Mouse (Mus musculus) retina, adult 2 months (tissue): ENCODE measurements around the gene Stard10.

Experiments
- DNase-seq: peaks from one replicate; pipeline ENCODE4 v3.0.0-alpha.2; 2012; ENCODE audit warnings: low read depth, low spot score

Stard10 gene

DNA sequence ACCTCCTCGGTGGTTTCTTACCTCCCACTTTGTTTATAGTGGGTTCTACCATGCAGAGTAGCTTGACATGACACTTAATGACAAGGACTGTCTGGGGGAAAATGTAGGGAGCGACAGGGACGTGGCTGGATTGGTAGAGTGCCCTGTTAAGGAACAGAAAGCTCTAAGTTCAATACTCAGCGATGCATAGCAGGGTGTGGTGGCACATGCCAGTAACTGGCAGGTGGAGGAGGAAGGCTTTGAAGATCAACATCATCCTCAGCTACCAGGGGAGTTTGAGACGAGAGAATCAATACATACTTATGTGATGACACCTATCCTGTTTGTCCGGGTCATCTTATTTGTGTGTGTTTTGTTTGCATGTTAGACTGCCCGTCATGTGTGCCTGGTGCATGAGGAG is 52.8 kb downstream of the Stard10 start:
- DNase-seq: no peak

DNA sequence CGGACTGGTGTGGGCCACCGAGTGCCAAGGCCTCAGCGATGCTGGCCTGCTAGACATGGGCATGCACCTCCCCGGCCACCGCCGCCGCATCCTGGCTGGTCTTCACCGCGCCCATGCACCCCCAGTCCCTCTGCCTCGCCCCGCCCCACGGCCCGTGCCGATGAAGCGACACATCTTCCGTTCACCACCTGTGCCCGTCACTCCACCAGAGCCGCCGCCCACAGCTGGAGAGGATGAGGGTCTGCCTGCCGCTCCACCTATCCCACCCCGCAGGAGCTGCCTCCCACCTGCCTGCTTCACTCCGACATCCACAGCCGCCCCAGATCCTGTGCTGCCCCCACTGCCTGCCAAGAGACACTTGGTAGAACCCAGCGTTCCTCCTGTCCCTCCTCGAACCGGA is 56.2 kb downstream of the Stard10 start:
- DNase-seq: no peak

DNA sequence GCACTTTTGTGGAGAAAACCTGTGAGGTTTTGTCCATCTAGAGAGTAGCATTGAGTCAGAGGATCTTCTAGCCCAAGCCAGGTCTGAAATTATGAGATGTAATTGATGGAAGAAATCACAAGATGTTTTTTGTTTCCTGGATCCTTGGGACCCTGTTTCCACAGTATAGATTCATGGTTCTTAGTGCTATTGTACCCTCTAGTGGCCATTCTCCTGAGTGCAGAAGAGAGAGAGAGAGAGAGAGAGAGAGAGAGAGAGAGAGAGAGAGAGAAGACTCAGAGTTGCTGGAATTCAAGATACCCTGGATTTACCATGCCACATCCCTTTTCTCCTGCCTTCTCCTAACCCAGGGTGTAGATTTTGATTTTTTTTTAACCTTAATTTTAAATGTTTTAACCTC is 57.3 kb downstream of the Stard10 start:
- peak; percentile 60 for DNase-seq

DNA sequence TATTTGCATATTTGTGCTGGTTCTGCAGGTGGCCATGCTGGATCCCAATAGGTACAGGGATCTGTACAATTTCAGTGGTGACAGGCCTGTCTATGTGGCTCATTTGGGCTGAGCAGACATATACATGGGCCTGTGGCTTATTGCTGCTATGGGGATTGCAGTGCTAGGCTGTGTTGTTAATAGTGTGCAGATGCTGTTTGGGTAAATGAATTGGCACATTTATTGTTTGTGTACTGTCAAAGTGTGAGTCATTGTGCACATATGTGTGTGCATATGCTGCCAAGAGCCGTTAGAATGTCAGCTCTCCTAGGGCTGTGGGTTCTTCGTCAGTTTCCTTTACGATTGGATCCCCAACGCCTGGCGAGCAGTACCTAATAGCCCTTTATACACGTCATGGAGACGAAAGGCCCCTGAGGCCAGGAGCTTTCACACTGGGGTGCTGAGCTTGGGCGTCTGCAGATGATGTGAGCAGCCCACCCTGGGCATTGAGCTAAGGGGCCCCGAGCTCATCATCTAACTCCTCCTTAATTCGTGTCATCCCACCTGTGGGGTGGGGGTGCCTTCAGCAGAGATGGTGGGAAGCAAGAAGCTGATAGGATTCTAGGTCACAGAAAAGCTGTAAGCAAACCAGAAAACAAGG is 59.9 kb downstream of the Stard10 start:
- no peak for DNase-seq

DNA sequence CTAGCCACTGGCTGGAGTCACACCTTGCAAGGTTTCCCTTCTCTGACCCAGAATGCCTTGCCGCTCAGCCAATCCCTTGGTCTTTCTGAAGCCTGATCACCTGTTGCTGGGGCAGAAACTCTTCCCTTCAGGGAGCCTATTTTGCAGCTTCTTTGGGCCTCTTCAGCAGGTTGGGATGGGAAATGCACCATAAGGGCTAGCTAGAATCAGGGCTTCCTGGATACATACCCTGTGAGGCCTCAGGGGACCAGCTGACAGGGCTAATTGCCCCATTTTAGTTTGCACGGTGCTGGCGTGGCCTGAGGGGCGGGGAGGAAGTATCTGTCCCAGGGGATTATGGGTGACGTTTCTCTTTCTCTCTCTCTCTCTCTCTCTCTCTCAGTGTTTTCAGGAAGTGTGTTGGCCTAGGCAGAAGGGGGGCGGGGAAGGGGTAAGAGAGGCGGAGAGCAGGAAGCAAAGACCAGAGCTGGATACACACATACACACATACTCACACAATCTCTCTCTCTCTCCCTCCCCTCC is 60.9 kb downstream of the Stard10 start:
- peak; percentile 59 for DNase-seq

DNA sequence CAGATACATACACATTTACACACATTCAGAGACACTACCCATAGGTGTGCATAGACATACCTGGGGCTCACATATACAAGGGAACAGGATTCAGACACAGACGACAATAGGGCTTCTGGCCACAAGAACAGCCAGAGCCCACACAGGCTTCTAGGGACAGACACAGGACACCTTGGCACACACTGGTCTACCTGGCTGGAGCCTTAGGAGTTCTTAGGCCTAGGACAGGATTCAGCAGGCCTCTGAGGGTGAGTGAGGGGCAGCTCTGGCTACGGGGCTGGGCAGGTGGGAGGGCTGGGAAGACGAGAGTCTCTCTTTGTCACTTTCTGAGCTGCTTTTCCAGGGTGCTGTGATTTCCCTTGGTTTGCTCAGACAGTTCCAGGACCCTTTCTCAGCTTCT is 61.4 kb downstream of the Stard10 start:
- DNase-seq: no peak

DNA sequence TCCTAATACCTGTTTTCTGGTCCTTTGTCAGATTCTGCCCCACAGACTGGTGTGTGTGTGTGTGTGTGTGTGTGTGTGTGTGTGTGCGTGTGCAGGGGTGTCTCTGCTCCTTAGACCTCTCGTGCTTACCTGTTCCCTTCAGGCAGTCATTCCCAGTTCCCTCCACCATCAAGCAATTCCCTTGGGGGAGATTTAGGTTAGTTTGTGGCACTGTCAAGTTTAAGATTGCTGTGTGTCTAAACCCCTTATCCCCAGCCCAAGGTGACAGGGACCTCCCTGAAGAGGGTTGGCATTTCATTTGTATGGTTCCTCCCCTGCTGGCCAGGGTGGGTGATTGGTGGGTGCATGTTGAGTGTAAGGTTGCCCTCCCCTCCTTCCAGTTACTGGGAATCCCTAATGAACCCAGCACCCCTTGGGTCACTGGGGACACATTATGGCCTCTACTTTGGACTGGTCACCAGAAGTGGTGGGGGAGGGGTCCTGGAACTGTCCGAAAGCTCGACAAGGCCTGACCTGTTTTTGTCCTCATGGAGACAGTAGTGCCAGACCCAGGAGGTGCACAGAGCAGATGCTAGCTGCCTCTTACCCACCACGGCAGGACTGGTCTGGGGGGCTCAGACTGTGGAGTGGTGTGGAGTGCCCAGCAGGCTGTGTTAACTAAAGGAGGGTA is 62.0 kb downstream of the Stard10 start:
- DNase-seq: no peak

DNA sequence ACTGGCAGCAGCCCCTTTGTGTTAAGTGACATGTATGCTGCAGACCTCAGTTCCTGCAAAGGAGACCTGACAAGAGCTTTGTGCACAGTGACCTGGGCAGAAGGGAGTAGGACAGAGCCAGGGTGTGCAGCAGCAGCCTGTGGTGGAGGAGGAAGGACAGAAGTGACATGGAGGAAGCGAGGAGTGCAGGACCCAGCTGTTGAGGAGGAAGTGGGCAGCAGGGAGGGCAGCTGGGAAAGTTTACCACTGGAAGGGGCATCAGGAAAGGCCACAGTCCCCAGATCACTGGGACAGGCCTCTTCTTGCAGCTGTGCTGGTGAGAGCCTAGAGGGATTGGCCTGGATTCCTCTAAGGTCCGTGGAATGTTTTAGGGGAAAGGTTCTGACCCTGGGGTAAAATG is 62.8 kb downstream of the Stard10 start:
- no peak for DNase-seq

DNA sequence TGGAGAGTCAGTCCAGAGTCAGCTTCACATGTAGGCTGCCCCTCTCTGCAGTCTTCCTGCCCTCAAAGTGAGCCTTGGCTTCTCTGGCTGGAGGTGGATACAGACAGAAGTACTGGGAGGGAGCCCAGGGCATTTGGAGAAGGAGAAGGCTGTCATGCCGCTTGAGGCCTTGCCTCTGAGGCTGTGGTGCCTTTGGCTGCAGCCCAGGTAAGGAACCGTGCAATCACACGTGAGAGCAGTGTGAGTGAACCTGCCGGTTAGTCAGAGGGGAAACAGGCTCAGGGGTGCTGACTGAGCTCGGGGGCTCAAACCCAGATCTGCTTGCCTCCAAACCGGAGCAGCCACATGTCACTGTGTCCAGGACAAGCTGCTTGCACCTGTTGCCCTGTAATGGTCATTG is 64.6 kb downstream of the Stard10 start:
- no peak for DNase-seq

DNA sequence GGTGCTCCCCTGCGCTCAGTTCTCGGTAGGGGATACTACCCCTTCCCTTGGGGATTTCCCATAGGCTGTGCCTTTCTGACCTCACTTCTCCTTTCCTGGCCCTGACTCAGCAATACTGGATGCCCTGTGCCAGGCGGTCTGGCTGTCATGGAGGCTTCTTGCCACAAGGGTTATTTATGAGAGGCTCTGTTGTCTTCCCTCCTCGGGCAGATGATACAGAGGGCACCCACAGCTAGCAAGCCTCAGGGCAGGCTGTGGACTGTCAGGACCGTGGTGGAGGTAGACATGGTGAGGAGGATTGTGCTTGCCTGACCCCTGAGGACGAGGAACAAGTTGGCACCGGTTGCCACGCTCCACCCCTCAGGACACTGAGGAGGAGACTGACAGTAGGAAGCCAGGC is 65.5 kb downstream of the Stard10 start:
- no peak for DNase-seq

DNA sequence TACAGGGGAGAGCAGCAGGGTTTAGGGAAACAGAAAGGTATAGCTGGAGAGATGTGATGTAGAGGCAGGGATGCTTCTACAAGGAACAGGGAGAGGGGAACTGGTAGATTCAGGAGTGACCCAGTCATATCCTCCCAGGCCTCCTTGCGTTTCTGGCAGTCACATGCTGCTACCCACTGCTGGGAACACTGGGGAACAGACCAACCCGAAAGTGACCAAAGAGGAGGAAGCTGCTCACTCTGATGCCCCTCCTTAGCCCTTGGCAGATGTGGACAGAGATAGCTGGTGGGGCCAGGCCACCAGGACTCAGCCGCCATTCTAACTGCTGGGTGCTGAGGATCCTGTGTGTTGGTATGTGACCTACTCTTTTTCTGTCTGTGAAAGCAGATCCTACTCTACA is 66.9 kb downstream of the Stard10 start:
- no peak for DNase-seq

DNA sequence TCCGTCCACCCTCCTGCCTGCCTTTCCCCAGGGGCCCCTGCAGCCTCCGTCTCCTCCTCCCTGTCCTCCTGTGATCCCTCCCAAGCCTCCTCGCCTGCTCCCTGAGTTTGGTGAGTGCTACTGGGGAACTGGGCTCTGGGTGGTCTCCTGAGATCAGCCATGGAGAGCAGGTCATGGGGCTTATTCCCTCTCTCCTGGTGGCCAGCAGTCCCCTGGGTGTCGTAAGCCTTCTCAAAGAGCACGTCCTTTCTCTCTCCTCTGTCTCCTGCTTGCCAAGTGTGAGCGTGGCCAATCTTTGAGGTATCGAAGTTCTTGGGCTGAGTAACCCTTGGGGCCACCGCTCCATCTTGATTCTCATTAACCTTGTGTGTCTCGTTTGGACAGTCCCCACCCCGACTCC is 68.0 kb downstream of the Stard10 start:
- DNase-seq: no peak

DNA sequence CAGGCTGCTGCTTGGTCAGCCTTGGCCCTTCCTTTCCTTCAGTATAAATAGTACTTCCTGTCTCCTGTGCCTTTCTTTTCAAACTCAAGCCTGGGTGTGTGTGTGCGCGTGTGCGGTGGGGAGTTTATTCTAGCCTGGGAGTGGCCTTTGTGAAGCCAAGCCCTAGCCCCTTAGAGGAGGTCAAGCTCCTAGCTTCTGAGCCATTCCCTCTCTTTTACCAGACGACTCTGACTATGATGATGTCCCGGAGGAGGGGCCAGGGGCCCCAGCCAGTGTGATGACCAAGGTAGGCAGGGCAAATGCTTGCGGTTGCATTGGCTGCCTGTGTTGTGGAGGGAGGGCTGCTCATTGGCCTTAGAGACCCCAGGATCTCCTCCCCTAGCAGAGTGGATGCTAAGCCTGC is 68.4 kb downstream of the Stard10 start:
- DNase-seq: no peak

DNA sequence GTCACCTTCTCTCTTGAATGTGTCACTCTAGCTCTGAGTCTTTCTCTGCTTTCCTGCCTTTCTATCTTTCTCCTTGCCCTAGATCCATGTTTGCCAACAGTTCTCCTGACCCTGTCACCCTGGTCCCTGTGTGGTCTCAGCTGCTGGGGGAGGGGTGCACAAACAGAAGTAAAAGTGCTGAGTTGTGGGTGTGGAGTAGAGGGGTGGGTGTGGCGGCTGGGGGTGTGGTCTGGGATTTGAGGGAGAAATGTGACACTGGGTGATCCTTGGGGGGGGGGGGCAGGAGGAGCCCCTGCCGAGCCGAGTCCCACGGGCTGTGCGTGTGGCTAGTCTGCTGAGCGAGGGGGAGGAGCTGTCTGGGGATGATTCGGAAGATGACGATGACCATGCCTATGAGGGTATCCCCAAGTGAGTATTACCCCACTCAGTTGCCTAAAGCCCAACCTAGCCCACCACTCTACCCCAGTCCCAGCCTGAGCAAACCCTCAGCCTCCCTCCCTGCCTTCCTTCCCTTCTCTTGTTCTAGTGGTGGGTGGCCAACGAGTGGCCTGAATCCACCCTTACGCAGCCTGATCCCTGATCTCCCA is 69.1 kb downstream of the Stard10 start:
- no peak for DNase-seq

DNA sequence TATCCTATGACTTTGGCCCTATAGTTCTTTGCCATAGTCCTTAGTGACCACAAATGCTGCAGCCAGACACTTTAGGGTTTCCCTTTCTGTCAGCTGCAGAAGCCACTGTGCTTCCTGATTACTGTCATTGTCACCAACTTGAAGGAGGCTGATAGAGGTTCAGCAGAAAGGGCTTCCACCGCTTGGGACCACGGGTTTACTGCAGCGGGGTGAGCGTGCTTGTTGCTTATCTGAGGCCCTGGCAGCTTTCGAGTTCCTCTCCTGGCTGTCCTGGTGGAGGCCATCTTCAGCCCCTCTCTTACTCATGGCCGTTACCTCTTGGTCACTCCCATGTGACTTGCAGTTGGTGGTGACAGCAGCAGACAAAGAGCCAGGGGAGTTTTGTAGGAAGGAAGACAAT is 72.4 kb downstream of the Stard10 start:
- no peak for DNase-seq

DNA sequence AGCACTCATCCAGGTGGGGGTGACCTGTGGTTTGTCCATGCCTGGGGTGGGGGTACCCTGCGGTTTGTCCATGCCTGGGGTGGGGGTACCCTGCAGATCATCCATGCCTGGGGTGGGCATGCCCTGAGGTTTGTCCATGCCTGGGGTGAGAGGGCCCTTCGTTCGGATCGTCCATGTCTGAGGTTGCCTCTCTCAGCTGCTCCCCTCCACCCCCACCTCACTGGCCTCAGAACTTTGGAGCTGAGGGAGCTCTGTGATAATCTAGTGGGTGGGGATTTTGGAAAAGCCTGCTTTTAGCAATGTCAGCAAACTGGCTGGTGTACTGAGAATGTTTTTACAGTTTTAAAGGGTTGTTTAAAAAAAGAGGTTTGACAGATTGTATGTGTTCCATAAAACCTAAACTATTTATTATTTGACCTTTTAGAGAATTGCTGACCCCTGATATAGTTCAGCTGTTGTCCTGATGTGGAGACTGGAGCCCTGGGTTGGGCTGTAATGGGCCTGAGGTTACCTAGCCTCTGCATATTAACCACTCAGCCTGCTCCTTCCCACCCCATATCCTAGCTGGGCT is 75.1 kb downstream of the Stard10 start:
- DNase-seq: no peak

DNA sequence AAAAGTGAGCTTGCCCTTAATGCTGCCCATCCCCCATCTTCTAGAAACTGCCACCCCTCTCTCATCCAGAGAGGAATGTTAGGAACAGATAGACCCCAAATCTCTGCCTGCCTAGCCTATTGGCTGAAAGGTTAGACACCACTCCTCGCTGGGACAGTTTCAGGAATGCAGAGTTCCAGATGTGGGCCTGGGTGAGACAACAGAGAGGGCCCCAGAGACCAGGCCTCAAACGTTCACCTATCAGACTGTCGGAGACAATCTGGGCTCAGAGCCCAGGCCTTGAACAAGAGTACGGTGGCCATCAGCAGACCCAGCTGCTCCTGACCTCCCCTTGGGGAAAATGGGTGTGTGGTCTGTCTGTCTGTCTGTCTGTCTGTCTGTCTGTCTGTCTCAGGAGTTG is 76.1 kb downstream of the Stard10 start:
- no peak for DNase-seq

DNA sequence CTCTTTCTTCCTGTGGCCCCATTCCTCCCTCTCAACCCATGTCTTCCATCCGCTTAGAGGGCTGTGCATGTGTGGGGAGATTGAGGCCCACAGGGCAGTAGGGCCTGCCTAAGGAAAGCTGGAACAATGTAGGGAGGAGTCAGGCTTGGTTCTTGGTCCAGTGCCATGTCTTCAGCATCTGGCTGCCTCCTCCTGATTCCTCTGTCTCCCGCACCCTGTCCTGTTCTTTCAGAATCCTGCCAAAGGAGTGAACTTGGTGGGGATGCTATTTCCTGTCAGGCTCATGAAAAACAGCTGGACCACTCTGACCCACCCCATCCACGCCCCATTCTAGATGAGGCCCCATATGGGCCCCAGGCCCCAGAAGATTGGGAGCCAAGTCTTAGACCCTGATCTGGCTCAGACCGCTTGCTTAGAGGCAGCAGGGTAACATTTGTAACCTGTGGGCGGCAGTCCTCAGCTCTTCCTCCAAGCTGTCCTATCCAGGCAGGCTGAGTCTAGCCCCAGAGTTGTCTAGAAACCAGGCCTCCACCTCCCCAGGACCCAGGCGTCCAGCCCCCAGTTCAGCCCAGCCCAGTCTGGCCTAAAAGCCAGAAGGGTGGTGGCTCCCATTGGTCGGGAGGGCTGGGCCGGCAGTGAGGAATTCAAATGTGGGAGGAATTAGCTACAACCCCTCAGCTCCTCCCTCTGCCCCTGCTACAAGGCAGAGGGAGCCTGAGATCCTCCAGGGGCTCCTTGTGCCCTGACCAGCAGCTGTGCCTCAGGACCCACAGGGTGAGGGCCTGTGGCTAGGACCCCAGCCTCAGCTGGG is 77.0 kb downstream of the Stard10 start:
- DNase-seq: no peak

DNA sequence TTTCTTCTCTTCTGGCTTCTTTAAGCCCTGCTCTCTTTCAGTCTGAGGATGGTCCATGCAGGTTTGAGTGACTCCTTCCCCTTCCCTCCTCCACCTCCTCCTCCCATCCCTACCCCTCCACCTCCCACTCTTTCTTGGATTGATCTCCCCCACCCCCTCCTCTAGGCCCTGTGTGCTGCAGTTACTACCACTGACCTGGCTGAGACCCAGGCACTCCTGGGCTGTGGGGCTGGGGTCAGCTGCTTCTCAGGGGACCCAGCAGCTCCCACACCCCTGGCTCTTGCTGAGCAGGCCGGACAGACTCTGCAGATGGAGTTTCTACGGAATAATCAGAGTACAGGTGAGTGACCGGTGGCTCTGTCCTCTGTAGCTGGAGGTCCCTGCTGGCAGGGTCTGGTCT is 77.7 kb downstream of the Stard10 start:
- no peak for DNase-seq

DNA sequence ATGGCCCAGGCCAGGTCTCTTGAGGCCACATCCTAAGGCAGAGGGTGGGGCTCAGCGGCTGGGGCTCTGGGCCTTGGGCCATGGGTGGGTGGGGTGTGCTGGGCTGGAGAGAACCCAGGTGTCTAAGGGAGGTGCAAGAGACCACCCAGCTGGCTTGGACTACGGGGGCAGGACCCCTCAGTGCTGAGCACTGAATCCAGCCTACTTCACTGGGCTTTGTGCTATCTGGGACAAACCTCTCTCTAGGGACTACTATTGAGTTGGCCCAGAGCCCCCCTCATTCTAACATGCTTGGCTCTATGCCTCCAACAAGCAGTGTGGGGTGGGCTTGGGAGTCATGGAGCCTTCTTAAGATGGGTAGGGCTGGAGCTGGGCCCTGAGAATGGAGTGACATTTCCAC is 78.6 kb downstream of the Stard10 start:
- no peak for DNase-seq
